Comparison of ENCODE assay signal across 10 mouse cellular contexts in genomic region chr5:134652015-134652414, GRCm38 (mm10). TPM values are rescaled to one million over a fixed set of nuclear protein-coding genes. Genes with fewer than 3 reads are reported as not detected.
DNase-seq lines count a peak whose midpoint lies in the region; ATAC-seq and TF ChIP-seq lines count a peak whose summit lies in the region.
"Had no signal": no experiment of that assay in that cellular context is flagged by ENCODE, and none has a peak within 500 bp of the region (broad histone marks: within the 10 kb centered on the region; RNA-seq: fewer than 3 reads in every experiment).

No protein-coding gene starts in this region.

- TF ChIP-seq POLR2A in brain, embryonic 14.5 days (IDR thresholded peaks at IDR 0.05; ENCODE audit: borderline replicate concordance, extremely low read depth, insufficient read depth, insufficient read length, poor library complexity, severe bottlenecking): no peak

- no peak overlapping the region for H3K4me2 ChIP-seq in forebrain, postnatal 0 days (ENCODE audit: low read depth)
- H3K4me2 ChIP-seq in forebrain, embryonic 12.5 days: no peak overlapping the region
- no peak overlapping the region for H3K4me2 ChIP-seq in lung, embryonic 14.5 days
- no peak overlapping the region for H3K4me2 ChIP-seq in neural tube, embryonic 15.5 days
- H3K4me2 ChIP-seq: limb, embryonic 15.5 days had no signal

- H3K9me3 ChIP-seq in forebrain, postnatal 0 days (ENCODE audit: low read length): no peaks in the 10 kb centered on the region
- no peaks in the 10 kb centered on the region for H3K9me3 ChIP-seq in forebrain, embryonic 12.5 days
- no peaks in the 10 kb centered on the region for H3K9me3 ChIP-seq in lung, embryonic 14.5 days (ENCODE audit: low read depth, low read length)
- H3K9me3 ChIP-seq in neural tube, embryonic 15.5 days (replicated peaks): no peaks in the 10 kb centered on the region
- H3K9me3 ChIP-seq: limb, embryonic 15.5 days had no signal

- no peaks in the 10 kb centered on the region for H3K4me1 ChIP-seq in forebrain, postnatal 0 days (ENCODE audit: insufficient read depth)
- H3K4me1 ChIP-seq in forebrain, embryonic 12.5 days: no peaks in the 10 kb centered on the region
- no peaks in the 10 kb centered on the region for H3K4me1 ChIP-seq in lung, embryonic 14.5 days (ENCODE audit: insufficient read depth)
- H3K4me1 ChIP-seq in neural tube, embryonic 15.5 days: no peaks in the 10 kb centered on the region

- WGBS in forebrain, postnatal 0 days: 29% methylated on average over 7 of the region's 7 CpGs
- WGBS in forebrain, embryonic 12.5 days: 71% methylated on average over 7 of the region's 7 CpGs
- 18% methylated on average over 7 of the region's 7 CpGs for WGBS in lung, embryonic 14.5 days
- 49% methylated on average over 7 of the region's 7 CpGs for WGBS in neural tube, embryonic 15.5 days

- H3K9ac ChIP-seq in forebrain, postnatal 0 days: no peak overlapping the region
- no peak overlapping the region for H3K9ac ChIP-seq in forebrain, embryonic 12.5 days
- H3K9ac ChIP-seq in lung, embryonic 14.5 days: no peak overlapping the region
- no peak overlapping the region for H3K9ac ChIP-seq in neural tube, embryonic 15.5 days (replicated peaks)
- H3K9ac ChIP-seq: limb, embryonic 15.5 days had no signal

- no peak overlapping the region for H3K27ac ChIP-seq in forebrain, postnatal 0 days (ENCODE audit: low read depth, low read length)
- H3K27ac ChIP-seq in forebrain, embryonic 12.5 days: no peak overlapping the region
- H3K27ac ChIP-seq in lung, embryonic 14.5 days (ENCODE audit: low read depth): no peak overlapping the region
- H3K27ac ChIP-seq in neural tube, embryonic 15.5 days (replicated peaks): no peak overlapping the region
- H3K27ac ChIP-seq: limb, embryonic 15.5 days had no signal

- no peak overlapping the region for H3K4me3 ChIP-seq in forebrain, postnatal 0 days (ENCODE audit: low read depth, low read length)
- H3K4me3 ChIP-seq in forebrain, embryonic 12.5 days (replicated peaks): no peak overlapping the region
- no peak overlapping the region for H3K4me3 ChIP-seq in lung, embryonic 14.5 days (ENCODE audit: low read depth, low read length)
- H3K4me3 ChIP-seq in neural tube, embryonic 15.5 days (replicated peaks): no peak overlapping the region
- H3K4me3 ChIP-seq: erythroblast, embryonic 14.5 days; limb, embryonic 15.5 days had no signal

- DNase-seq in forebrain, postnatal 0 days: peak; percentile 53
- DNase-seq in layer of hippocampus, adult 11-12 months (ENCODE audit: low spot score): peak; percentile 24
- DNase-seq in layer of hippocampus, adult 9-11 months: no peak
- DNase-seq in brain, embryonic 14.5 days (ENCODE audit: low read depth): peak; percentile 69
- peak; percentile 87 for DNase-seq in lung, embryonic 14.5 days
- no peak for DNase-seq in gastrocnemius, adult 8-10 months (ENCODE audit: low spot score in 2 of 2)

- peaks cover 7% of the 10 kb centered on the region for H3K36me3 ChIP-seq in forebrain, postnatal 0 days (ENCODE audit: insufficient read depth)
- peaks cover 8% of the 10 kb centered on the region for H3K36me3 ChIP-seq in forebrain, embryonic 12.5 days (replicated peaks)
- H3K36me3 ChIP-seq in lung, embryonic 14.5 days (ENCODE audit: insufficient read depth): 0 out of 2 replicates have a peak, but pooled peaks cover 4% of the 10 kb centered on the region
- H3K36me3 ChIP-seq in neural tube, embryonic 15.5 days: peaks cover 8% of the 10 kb centered on the region
- H3K36me3 ChIP-seq: limb, embryonic 15.5 days had no signal

- TF ChIP-seq CTCF in forebrain, postnatal 0 days (IDR thresholded peaks at IDR 0.05; ENCODE audit: low read depth): no peak
- TF ChIP-seq CTCF in brain, embryonic 14.5 days (IDR thresholded peaks at IDR 0.05; ENCODE audit: borderline replicate concordance, extremely low read depth, insufficient read depth, insufficient read length): no peak
- no peak for TF ChIP-seq CTCF in lung, embryonic 14.5 days (IDR thresholded peaks at IDR 0.05; ENCODE audit: low read depth)

- no peak for ATAC-seq in forebrain, postnatal 0 days
- ATAC-seq in forebrain, embryonic 12.5 days (ENCODE audit: low FRiP score): no peak
- peak; percentile 50 for ATAC-seq in lung, embryonic 14.5 days (ENCODE audit: insufficient read depth)
- ATAC-seq in neural tube, embryonic 15.5 days (ENCODE audit: low FRiP score): no peak

- no peaks in the 10 kb centered on the region for H3K27me3 ChIP-seq in forebrain, postnatal 0 days (ENCODE audit: insufficient read depth, low read length)
- H3K27me3 ChIP-seq in forebrain, embryonic 12.5 days: no peaks in the 10 kb centered on the region
- no peaks in the 10 kb centered on the region for H3K27me3 ChIP-seq in lung, embryonic 14.5 days (ENCODE audit: insufficient read depth, low read length)
- H3K27me3 ChIP-seq in neural tube, embryonic 15.5 days (replicated peaks): no peaks in the 10 kb centered on the region
- H3K27me3 ChIP-seq: limb, embryonic 15.5 days had no signal

RNA-seq across cellular contexts. Expression of gene Eif4h, which starts 12.7 kb away (rescaled TPM):
- total RNA-seq in forebrain, postnatal 0 days (2014; rRNA removed): 498 and 525 TPM in 2 replicates
- 315 and 343 TPM in 2 replicates for polyA plus RNA-seq in forebrain, postnatal 0 days (2015; fragmentation: Nextera tagmentation; extraction: Ambion mirVana)
- polyA plus RNA-seq in forebrain, embryonic 12.5 days (2016; fragmentation: Nextera tagmentation; extraction: Ambion mirVana): 459 and 466 TPM in 2 replicates
- 313 and 339 TPM in 2 replicates for polyA plus RNA-seq in brain, embryonic 14.5 days (2012; rRNA removed)
- 557 and 559 TPM in 2 replicates for polyA plus RNA-seq in lung, embryonic 14.5 days (2014; fragmentation: Nextera tagmentation; extraction: Ambion mirVana)
- 10 to 100 TPM; 85.4 to 90.6 (median 87.9) TPM for total RNA-seq in gastrocnemius, adult 8-10 months (2022)
- 317 and 361 TPM in 2 replicates for polyA plus RNA-seq in neural tube, embryonic 15.5 days (2015; fragmentation: Nextera tagmentation; extraction: Ambion mirVana)

RNA-seq across cellular contexts. Expression of gene Limk1, which starts 36.4 kb away (rescaled TPM):
- total RNA-seq in forebrain, postnatal 0 days (2014; rRNA removed): 41.3 and 44.5 TPM in 2 replicates
- polyA plus RNA-seq in forebrain, postnatal 0 days (2015; fragmentation: Nextera tagmentation; extraction: Ambion mirVana): 9.3 and 11.4 TPM in 2 replicates
- 14.5 and 17.3 TPM in 2 replicates for polyA plus RNA-seq in forebrain, embryonic 12.5 days (2016; fragmentation: Nextera tagmentation; extraction: Ambion mirVana)
- polyA plus RNA-seq in brain, embryonic 14.5 days (2012; rRNA removed): 63.4 and 89.3 TPM in 2 replicates
- 8.2 and 10.0 TPM in 2 replicates for polyA plus RNA-seq in lung, embryonic 14.5 days (2014; fragmentation: Nextera tagmentation; extraction: Ambion mirVana)
- 1 to 10 TPM in 2 of 4 experiments, under 1 TPM in 2; 0.92 to 1.5 (median 1.2) TPM for total RNA-seq in gastrocnemius, adult 8-10 months (2022)
- polyA plus RNA-seq in neural tube, embryonic 15.5 days (2015; fragmentation: Nextera tagmentation; extraction: Ambion mirVana): 22.7 and 27.1 TPM in 2 replicates

RNA-seq across cellular contexts. Expression of gene Lat2, which starts 37.2 kb away (rescaled TPM):
- total RNA-seq in forebrain, postnatal 0 days (2014; rRNA removed): 1.5 and 1.8 TPM in 2 replicates
- polyA plus RNA-seq in forebrain, postnatal 0 days (2015; fragmentation: Nextera tagmentation; extraction: Ambion mirVana): 1.2 and 2.5 TPM in 2 replicates
- polyA plus RNA-seq in forebrain, embryonic 12.5 days (2016; fragmentation: Nextera tagmentation; extraction: Ambion mirVana): 3.2 and 4.8 TPM in 2 replicates
- polyA plus RNA-seq in brain, embryonic 14.5 days (2012; rRNA removed): 5.9 and 6.4 TPM in 2 replicates
- polyA plus RNA-seq in lung, embryonic 14.5 days (2014; fragmentation: Nextera tagmentation; extraction: Ambion mirVana): 2.1 and 2.9 TPM in 2 replicates
- 1 to 10 TPM in 1 of 4 experiments, under 1 TPM in 2, not detected in 1; 0.59 to 1.9 (median 0.88) TPM for total RNA-seq in gastrocnemius, adult 8-10 months (2022)
- polyA plus RNA-seq in neural tube, embryonic 15.5 days (2015; fragmentation: Nextera tagmentation; extraction: Ambion mirVana): 3.4 and 3.9 TPM in 2 replicates

Comparison
In these comparisons a context has a peak if more than half of its experiments do, and no peak if none do; other contexts are left out.
1. DNase-seq: peak in forebrain, postnatal 0 days (single experiment), layer of hippocampus, adult 11-12 months (single experiment), brain, embryonic 14.5 days (single experiment) and lung, embryonic 14.5 days (single experiment); none in layer of hippocampus, adult 9-11 months (single experiment) and gastrocnemius, adult 8-10 months (0 of 2).